Mouse (Mus musculus) megakaryocyte-erythroid progenitor cell, adult 5-6 weeks (primary cell): Measurements from ENCODE around the gene Stim1. TPM values are rescaled to one million over a fixed set of nuclear protein-coding genes. Genes with fewer than 3 reads are reported as not detected.

Experiments used
- ATAC-seq: replicated peaks from 2 replicates; pipeline ENCODE4 v1.8.0; 2016; ENCODE audit warnings: mild to moderate bottlenecking, inconsistent platforms; ENCODE audit not compliant: severe bottlenecking, poor library complexity, low FRiP score, low TSS enrichment
- total RNA-seq, 2 experiments: library from RNA; stranded (forward) in 1 of 2; stranded (reverse) in 1 of 2; fragments of 200-1000, 215-1000 nt in 1 of 2; fragments of >200 nt in 1 of 2; fragmentation: Nextera tagmentation in 1 of 2; gene quantifications; 2 replicates each; pipeline ENCODE4 v1.2.3; 2014 to 2017

Gene Stim1
- total RNA-seq, 2 experiments from 2014 or later: 19.4 to 37.7 TPM

GRCm38 (mm10) chr7:102282261-102282660, 14.7 kb downstream of the Stim1 start:
- ATAC-seq: no peak

GRCm38 (mm10) chr7:102289466-102289865, 21.9 kb downstream of the Stim1 start:
- ATAC-seq: no peak

GRCm38 (mm10) chr7:102292228-102292627, 24.6 kb downstream of the Stim1 start:
- no peak for ATAC-seq

- ATAC-seq: no peak
Observed at GRCm38 (mm10) chr7:102293234-102293633, 25.6 kb downstream of the Stim1 start.

GRCm38 (mm10) chr7:102300761-102301160, 33.2 kb downstream of the Stim1 start:
- ATAC-seq: no peak

- ATAC-seq: no peak
Observed at GRCm38 (mm10) chr7:102302471-102302870, 34.9 kb downstream of the Stim1 start.

- ATAC-seq: no peak
Observed at GRCm38 (mm10) chr7:102305596-102305995, 38.0 kb downstream of the Stim1 start.

GRCm38 (mm10) chr7:102310266-102310665, 42.7 kb downstream of the Stim1 start:
- no peak for ATAC-seq

GRCm38 (mm10) chr7:102310821-102311220, 43.2 kb downstream of the Stim1 start:
- no peak for ATAC-seq

- ATAC-seq: 0 out of 2 replicates have a peak, but pooled peaks have one; percentile 40
Observed at GRCm38 (mm10) chr7:102312840-102313534, 45.4 kb downstream of the Stim1 start.

GRCm38 (mm10) chr7:102313535-102313863, 45.9 kb downstream of the Stim1 start:
- no peak for ATAC-seq

GRCm38 (mm10) chr7:102314107-102314506, 46.5 kb downstream of the Stim1 start:
- ATAC-seq: no peak

- ATAC-seq: no peak; the same call in 1 of the 2 replicates
Observed at GRCm38 (mm10) chr7:102314908-102315307, 47.3 kb downstream of the Stim1 start.

- peak; percentile 89 for ATAC-seq
Observed at GRCm38 (mm10) chr7:102315435-102315834, 47.8 kb downstream of the Stim1 start.

GRCm38 (mm10) chr7:102317583-102318168, 50.1 kb downstream of the Stim1 start:
- no peak for ATAC-seq

GRCm38 (mm10) chr7:102322137-102322536, 54.5 kb downstream of the Stim1 start:
- ATAC-seq: no peak

GRCm38 (mm10) chr7:102326323-102326722, 58.7 kb downstream of the Stim1 start:
- ATAC-seq: no peak

- peak; percentile 65 for ATAC-seq
Observed at GRCm38 (mm10) chr7:102330270-102330669, 62.7 kb downstream of the Stim1 start.

GRCm38 (mm10) chr7:102331476-102331875, 63.9 kb downstream of the Stim1 start:
- no peak for ATAC-seq

- ATAC-seq: no peak
Observed at GRCm38 (mm10) chr7:102333741-102334140, 66.1 kb downstream of the Stim1 start.

- ATAC-seq: no peak
Observed at GRCm38 (mm10) chr7:102337326-102337725, 69.7 kb downstream of the Stim1 start.
